Mouse (Mus musculus): ENCODE data around the gene Nfatc4.

- TF ChIP-seq CTCF (conservative IDR thresholded peaks at IDR 0.05; ENCODE audit: insufficient read depth, insufficient read length, low read depth, low read length) (no peak), POLR2A (IDR thresholded peaks at IDR 0.05; ENCODE audit: low read depth, low read length) (no peak)
Observed at GRCm38 (mm10) chr14:55814885-55815284, 8.1 kb upstream of the Nfatc4 start.

Data from kidney, adult 2 months (tissue).